Mouse (Mus musculus) lung, adult 10 weeks (tissue): Measurements from ENCODE around the gene Plbd2. TPM values are rescaled to one million over a fixed set of nuclear protein-coding genes. Genes with fewer than 3 reads are reported as not detected.

Experiments
- polyA plus RNA-seq: library from polyadenylated mRNA; stranded (reverse); fragments of 350-450 nt; fragmentation: Illumina TruSeq; extraction: RNeasy Lipid Tissue Mini Kit (QIAGEN cat#74804); gene quantifications from one replicate; pipeline ENCODE4 v1.2.3, GENCODE M21; 2014; ENCODE audit warnings: low read depth, low replicate concordance; ENCODE audit not compliant: insufficient read depth

Gene Plbd2
- 14.2 TPM for polyA plus RNA-seq

DNA sequence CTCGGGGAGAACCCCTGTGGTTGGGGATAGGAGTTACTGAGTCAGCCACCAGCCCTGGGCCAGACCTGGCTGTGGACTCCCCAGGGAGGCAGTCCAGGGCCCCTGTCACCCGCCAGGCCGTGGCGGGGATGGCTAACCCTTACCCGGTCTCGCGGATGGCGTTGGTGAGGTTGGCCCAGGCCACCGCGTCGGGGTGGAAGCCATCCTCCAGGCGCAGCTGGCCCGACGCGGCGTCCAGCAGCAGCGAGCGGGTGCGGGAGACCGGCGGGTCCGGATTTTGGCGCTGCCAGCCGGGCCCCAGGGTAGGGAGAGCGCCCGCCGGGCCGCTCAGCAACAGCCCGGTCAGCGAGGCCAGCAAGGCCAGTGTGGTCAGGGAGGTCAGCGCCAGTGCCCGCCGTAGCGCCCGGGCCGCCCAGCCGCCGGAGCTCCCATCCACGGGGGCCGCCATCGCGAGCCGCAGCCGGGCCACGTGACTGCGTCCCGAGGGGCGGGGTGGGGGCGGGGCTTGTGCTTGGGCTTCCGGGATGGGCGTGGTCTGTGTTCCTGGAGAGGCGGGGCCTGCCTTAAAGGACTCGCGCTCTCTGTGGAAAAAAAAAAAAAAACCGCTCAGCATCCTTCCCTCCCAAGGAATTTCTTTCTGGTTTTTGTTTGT is at the start of gene Plbd2:
Gene Plbd2, minus strand, starts transcription at position 482 of the 652 bp plus-strand sequence.

DNA sequence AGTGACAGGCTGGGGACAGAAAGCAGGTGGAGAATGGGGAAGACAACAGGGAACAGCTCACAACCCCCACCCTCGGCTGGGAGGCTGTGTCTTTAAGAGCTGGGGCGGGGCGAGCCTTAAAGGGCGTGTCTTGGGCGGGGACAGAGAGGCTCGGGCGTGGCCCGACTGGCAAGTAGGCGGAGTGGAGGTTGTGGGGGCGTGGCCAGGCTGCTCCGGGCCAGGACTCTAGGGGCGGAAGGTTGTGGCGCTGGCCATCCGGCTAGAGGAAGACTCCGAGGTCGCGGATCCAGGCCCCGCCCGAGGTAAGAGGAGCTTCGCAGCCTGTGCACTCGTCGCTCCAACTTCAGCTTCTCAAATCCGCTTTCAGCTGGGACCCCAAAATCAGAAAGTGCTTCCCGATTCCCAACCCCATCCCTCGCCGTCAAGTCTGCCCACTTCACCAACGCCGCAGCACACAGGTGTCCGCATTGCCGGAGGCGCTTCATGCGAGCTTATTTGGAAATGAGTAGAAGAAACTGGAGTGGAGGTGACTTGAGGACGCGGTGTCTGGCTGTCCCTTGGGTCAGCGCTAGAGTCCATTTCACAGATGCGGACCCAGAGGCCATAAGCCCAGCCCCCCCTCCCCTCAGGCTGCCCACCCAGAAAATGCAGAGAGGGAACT is 7.7 kb upstream of the Plbd2 start, which contains the start of gene Slc8b1:
Gene Slc8b1, plus strand, starts transcription at position 187 of the 661 bp plus-strand sequence.

DNA sequence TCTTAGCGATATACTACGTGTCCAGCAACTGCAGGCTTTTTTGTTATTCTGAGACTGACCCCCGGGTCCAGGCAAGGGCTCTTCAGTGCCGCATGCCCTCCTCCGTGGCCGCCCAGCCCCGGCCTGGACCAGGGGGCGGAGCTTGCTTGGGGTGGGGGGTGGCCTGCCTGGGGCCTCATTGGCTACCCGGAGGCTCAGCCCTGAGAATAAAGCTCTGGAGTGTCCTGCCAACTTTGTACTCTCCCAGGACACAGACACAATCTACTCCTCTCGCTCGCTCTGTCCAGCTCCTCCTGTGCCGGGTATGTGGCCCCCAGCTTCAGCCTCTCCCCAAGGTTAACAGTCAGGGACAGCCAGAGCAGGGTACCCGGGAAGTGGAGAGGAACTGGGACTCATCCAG is 27.1 kb downstream of the Plbd2 start, which contains the start of gene Sds:
Gene Sds, plus strand, starts transcription at position 231 of the 400 bp plus-strand sequence.

DNA sequence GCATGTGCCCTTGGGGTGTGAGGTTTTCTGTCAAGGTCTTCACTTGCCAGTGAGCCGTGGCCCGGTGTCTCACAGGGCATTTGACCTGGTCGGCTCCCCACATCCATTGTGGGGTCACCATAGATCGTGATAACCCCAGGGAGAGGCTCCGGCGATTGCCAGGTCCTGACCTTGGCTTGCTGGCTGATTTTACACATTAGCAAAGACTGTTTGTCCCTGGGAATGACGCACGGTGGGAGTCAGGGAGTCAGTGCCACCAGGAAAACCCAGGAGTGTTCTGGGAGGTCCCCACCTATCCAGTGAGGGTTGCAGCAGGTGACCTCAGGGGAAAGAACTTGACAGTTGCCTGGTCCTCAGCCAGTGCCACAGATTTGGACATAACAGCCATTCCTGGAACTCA is 30.7 kb downstream of the Plbd2 start, which contains the start of gene Sdsl:
Gene Sdsl, minus strand, starts transcription at position 41 of the 400 bp plus-strand sequence.

Other genes with a start within 250 kb of the Plbd2 start
- not detected for gene Lhx5, start 71.9 kb downstream of the Plbd2 start, polyA plus RNA-seq
- gene Sdsl, start 30.8 kb downstream of the Plbd2 start, polyA plus RNA-seq = 1.1 TPM
- gene Sds, start 27.1 kb downstream of the Plbd2 start, polyA plus RNA-seq = 0.66 TPM
- 12.8 TPM for gene Slc8b1, start 7.5 kb upstream of the Plbd2 start, polyA plus RNA-seq
- gene Tpcn1, start 85.0 kb upstream of the Plbd2 start, polyA plus RNA-seq = 12.5 TPM
- gene Iqcd, start 85.4 kb upstream of the Plbd2 start, polyA plus RNA-seq = 1.7 TPM
- gene Rita1, start 109.0 kb upstream of the Plbd2 start, polyA plus RNA-seq = 7.6 TPM
- 18.2 TPM for gene Ddx54, start 109.1 kb upstream of the Plbd2 start, polyA plus RNA-seq
- gene Cfap73, start 130.6 kb upstream of the Plbd2 start, polyA plus RNA-seq = 0.83 TPM
- gene Rasal1, start 145.2 kb upstream of the Plbd2 start, polyA plus RNA-seq = 0.45 TPM
- 4.4 TPM for gene Dtx1, start 208.3 kb upstream of the Plbd2 start, polyA plus RNA-seq
- gene Oas2, start 246.2 kb upstream of the Plbd2 start, polyA plus RNA-seq = 2.7 TPM